Mouse (Mus musculus): ENCODE measurements at regions not wholly inside any gene's neighbourhood (a gene's known extent, or its start where the extent isn't known, plus 50 kb on each side); places are given as distances from the start of the nearest gene placed in this dataset.

DNA sequence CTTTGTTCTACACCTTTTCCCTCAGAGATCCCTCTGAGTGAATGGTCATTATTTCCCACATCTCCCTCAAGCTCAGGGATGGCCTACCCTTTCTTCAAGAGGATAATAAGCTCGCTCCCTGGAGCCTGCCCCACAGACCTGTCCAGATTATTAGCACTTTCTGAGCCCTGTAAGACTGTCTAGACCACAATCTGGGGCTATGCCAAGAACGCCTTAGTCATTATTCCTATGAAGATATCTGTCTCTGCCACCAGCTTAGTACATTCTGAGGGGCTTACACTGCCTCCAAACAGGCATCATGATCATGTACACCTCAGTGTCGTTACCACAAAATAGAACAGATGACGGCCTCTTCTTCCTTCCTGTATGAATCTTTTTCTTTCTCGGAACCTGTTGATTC, 124.9 kb downstream of the Cpeb2 start:
- Histone ChIP-seq H3K36me3 (ENCODE audit: insufficient read depth, low read length) (no peaks in the 10 kb centered on the region), H3K9me3 (ENCODE audit: low read length) (no peaks in the 10 kb centered on the region), H3K27me3 (ENCODE audit: insufficient read depth, low read length) (no peaks in the 10 kb centered on the region), H3K4me3 (ENCODE audit: low read length) (no peak overlapping the region), H3K4me2 (replicated peaks; ENCODE audit: low read depth, low read length) (no peak overlapping the region), H3K27ac (ENCODE audit: low read length) (no peak overlapping the region), H3K4me1 (ENCODE audit: insufficient read depth, low read length) (peaks cover 13% of the 10 kb centered on the region), H3K9ac (replicated peaks; ENCODE audit: low read length) (no peak overlapping the region)
- WGBS: 90% methylated on average over 5 of the region's 5 CpGs
- no peak for ATAC-seq (ENCODE audit: low FRiP score, low TSS enrichment)

DNA sequence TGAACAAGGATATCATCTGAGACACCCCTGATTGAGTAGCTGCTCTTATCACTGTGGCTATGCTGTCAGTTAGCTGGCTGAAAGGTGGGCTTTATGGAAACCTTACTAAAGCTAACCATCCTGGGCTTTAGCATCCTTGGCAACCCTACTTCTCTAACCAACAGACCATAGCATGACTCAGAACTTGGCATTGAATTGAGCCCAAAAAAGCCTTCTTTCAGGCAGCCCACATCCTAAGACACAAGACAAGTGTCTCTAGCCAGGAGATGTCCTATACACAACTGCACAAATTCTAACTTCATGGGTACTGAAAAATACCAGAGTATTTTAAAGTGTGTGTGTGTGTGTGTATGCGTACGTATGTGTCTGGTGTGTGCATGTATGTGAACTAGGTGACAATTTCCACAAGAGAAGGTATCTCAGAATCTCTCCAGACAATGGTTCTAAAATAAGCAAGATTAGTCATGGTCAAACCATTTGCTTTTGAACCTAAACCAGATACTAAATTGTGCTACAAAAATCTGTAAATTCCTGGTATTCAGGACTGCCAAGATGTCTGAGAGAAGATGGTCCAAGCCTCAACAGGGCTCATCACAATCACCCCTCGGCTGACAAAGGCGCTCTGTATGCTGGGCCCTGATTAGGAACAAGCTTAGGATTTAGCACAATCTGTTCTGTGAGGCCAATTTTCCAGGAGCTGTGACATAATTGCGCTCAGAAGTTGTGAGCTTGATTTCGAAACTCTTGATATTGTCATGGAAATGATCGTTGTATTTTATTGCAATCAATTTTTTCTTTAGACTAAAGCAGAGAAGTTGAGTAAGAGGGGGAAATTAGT, 126.2 kb downstream of the Cpeb2 start:
- Histone ChIP-seq H3K36me3 (ENCODE audit: insufficient read depth, low read length) (no peaks in the 10 kb centered on the region), H3K4me1 (ENCODE audit: insufficient read depth, low read length) (peaks cover 7% of the 10 kb centered on the region), H3K4me2 (replicated peaks; ENCODE audit: low read depth, low read length) (no peak overlapping the region), H3K4me3 (ENCODE audit: low read length) (no peak overlapping the region), H3K27ac (ENCODE audit: low read length) (no peak overlapping the region), H3K9me3 (ENCODE audit: low read length) (no peaks in the 10 kb centered on the region), H3K9ac (replicated peaks; ENCODE audit: low read length) (no peak overlapping the region), H3K27me3 (ENCODE audit: insufficient read depth, low read length) (no peaks in the 10 kb centered on the region)
- WGBS: 82% methylated on average over 7 of the region's 7 CpGs
- no peak for ATAC-seq (ENCODE audit: low FRiP score, low TSS enrichment)

GRCm38 (mm10) chr5:43360298-43360697, 127.3 kb downstream of the Cpeb2 start:
- Histone ChIP-seq H3K4me3 (ENCODE audit: low read length) (no peak overlapping the region), H3K9me3 (ENCODE audit: low read length) (no peaks in the 10 kb centered on the region), H3K4me2 (replicated peaks; ENCODE audit: low read depth, low read length) (no peak overlapping the region), H3K9ac (replicated peaks; ENCODE audit: low read length) (no peak overlapping the region), H3K27ac (ENCODE audit: low read length) (no peak overlapping the region), H3K36me3 (ENCODE audit: insufficient read depth, low read length) (no peaks in the 10 kb centered on the region), H3K27me3 (ENCODE audit: insufficient read depth, low read length) (no peaks in the 10 kb centered on the region), H3K4me1 (ENCODE audit: insufficient read depth, low read length) (no peaks in the 10 kb centered on the region; the same call in 1 of the 2 replicates)
- ATAC-seq (ENCODE audit: low FRiP score, low TSS enrichment): no peak
- WGBS: 55% methylated on average over 3 of the region's 3 CpGs

DNA sequence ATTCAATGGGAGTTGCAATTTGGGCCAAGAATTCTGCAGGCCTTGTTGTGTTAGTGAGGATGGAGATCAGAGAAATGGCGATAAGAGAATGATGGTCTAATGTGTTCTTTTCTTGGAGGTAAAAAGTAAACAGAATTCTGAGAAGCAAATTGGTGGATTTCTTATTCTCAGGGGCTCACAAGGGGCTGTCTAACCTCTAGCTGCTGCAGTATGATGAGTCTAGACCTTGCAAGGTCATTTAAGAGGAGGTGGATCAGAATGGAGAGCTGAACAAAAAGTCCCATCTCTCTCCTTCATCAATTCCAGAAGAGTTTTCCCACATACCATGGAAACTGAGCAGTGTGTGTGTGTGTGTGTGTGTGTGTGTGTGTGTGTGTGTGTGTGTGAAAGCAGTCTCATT, 128.1 kb downstream of the Cpeb2 start:
- no peak overlapping the region for H3K4me3 ChIP-seq (ENCODE audit: low read length)
- H3K9ac ChIP-seq (replicated peaks; ENCODE audit: low read length): no peak overlapping the region
- no peak for ATAC-seq (ENCODE audit: low FRiP score, low TSS enrichment)
- no peak overlapping the region for H3K4me2 ChIP-seq (replicated peaks; ENCODE audit: low read depth, low read length)
- H3K36me3 ChIP-seq (ENCODE audit: insufficient read depth, low read length): no peaks in the 10 kb centered on the region
- no peaks in the 10 kb centered on the region for H3K9me3 ChIP-seq (ENCODE audit: low read length)
- no peaks in the 10 kb centered on the region for H3K4me1 ChIP-seq (ENCODE audit: insufficient read depth, low read length)
- 77% methylated on average over 1 of the region's 1 CpGs for WGBS
- H3K27me3 ChIP-seq (ENCODE audit: insufficient read depth, low read length): no peaks in the 10 kb centered on the region
- H3K27ac ChIP-seq (ENCODE audit: low read length): no peak overlapping the region

DNA sequence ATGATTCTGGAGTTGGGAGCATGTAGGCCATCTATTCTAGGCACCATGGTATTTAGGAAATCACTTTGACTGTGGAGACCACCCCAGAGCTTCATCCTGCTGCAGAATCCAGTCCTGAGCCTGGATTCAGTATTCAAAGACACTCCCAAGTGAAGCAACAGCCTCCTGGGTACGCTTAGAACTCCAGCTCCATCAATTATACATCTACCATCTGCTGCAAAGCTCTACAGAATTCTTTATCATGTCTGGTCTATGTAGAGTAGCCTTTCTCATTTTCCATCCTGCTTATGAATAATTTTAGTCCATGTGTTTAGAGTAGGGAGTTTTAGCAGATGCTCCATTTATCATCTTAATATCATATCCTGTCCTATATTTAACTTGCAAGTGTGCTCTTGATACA, 139.4 kb downstream of the Cpeb2 start:
- Histone ChIP-seq H3K4me3 (ENCODE audit: low read length) (no peak overlapping the region), H3K27ac (ENCODE audit: low read length) (no peak overlapping the region), H3K4me1 (ENCODE audit: insufficient read depth, low read length) (no peaks in the 10 kb centered on the region), H3K36me3 (ENCODE audit: insufficient read depth, low read length) (no peaks in the 10 kb centered on the region), H3K9me3 (ENCODE audit: low read length) (no peaks in the 10 kb centered on the region), H3K4me2 (replicated peaks; ENCODE audit: low read depth, low read length) (no peak overlapping the region), H3K27me3 (ENCODE audit: insufficient read depth, low read length) (no peaks in the 10 kb centered on the region), H3K9ac (replicated peaks; ENCODE audit: low read length) (no peak overlapping the region)
- 83% methylated on average over 1 of the region's 1 CpGs for WGBS
- no peak for ATAC-seq (ENCODE audit: low FRiP score, low TSS enrichment)

GRCm38 (mm10) chr5:43384689-43385375, 130.5 kb upstream of the C1qtnf7 start:
- no peaks in the 10 kb centered on the region for H3K4me1 ChIP-seq (ENCODE audit: insufficient read depth, low read length)
- no peaks in the 10 kb centered on the region for H3K9me3 ChIP-seq (ENCODE audit: low read length)
- H3K27ac ChIP-seq (ENCODE audit: low read length): no peak overlapping the region
- no peaks in the 10 kb centered on the region for H3K36me3 ChIP-seq (ENCODE audit: insufficient read depth, low read length)
- H3K27me3 ChIP-seq (ENCODE audit: insufficient read depth, low read length): no peaks in the 10 kb centered on the region
- no peak overlapping the region for H3K9ac ChIP-seq (replicated peaks; ENCODE audit: low read length)
- H3K4me2 ChIP-seq (replicated peaks; ENCODE audit: low read depth, low read length): no peak overlapping the region
- 66% methylated on average over 3 of the region's 3 CpGs for WGBS
- H3K4me3 ChIP-seq (ENCODE audit: low read length): no peak overlapping the region
- no peak for ATAC-seq (ENCODE audit: low FRiP score, low TSS enrichment)

DNA sequence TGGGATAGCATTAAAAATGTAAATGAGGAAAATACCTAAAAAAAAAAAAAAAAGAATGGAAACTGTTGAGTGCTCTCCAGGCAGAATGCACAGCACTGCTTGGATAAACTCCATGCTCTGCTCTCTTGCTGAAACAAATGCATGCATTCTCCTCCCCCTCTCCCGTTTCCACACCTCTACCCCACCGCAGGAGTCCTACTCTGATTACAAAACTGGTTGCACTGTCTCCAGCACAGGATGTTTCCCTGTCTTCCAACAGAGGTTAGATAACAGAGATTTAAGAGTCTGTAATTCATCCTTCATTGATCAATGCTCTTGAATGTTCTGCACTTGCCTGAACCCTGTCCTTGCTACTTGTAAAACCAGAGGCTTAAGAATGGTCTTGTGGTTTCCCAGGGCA, 124.3 kb upstream of the C1qtnf7 start:
- 0 out of 2 replicates have a peak, but pooled peaks have one; percentile 19 for ATAC-seq (ENCODE audit: low FRiP score, low TSS enrichment)
- 20% methylated on average over 2 of the region's 2 CpGs for WGBS
- no peak overlapping the region for H3K9ac ChIP-seq (replicated peaks; ENCODE audit: low read length)
- no peak overlapping the region for H3K4me3 ChIP-seq (ENCODE audit: low read length)
- H3K27ac ChIP-seq (ENCODE audit: low read length): no peak overlapping the region
- no peaks in the 10 kb centered on the region for H3K27me3 ChIP-seq (ENCODE audit: insufficient read depth, low read length)
- no peaks in the 10 kb centered on the region for H3K4me1 ChIP-seq (ENCODE audit: insufficient read depth, low read length)
- H3K9me3 ChIP-seq (ENCODE audit: low read length): no peaks in the 10 kb centered on the region
- no peak overlapping the region for H3K4me2 ChIP-seq (replicated peaks; ENCODE audit: low read depth, low read length)
- no peaks in the 10 kb centered on the region for H3K36me3 ChIP-seq (ENCODE audit: insufficient read depth, low read length)

DNA sequence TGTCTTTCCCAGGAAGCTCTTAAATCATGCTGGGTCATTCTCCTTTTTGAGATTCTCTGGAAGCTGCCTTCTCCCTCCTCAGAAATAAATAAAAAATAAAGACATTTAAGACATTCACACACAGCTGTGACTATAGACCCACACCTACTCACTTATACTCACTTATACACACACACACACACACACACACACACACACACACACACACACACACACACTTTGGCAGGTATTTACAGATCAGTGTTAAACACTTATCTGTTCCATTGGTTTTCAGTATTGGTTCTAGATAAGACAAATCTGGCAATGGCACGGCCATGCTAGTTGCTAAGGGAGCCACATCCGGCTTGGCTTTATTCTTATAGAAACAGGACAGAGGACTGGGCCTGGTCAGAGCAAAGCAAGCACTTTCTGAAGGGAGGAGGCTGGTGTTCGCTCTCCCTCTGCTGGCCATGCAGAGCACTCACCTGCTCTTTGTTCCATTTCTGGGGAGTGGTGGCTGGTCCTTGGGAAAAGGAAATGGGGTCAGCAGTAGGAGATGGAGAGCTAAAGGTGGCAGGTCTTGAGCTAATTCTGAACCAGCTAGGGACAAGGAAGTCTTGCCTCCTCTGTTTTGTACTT, 123.8 kb upstream of the C1qtnf7 start:
- peak; percentile 84 for ATAC-seq (ENCODE audit: low FRiP score, low TSS enrichment)
- WGBS: 10% methylated on average over 3 of the region's 3 CpGs
- Histone ChIP-seq H3K27me3 (ENCODE audit: insufficient read depth, low read length) (no peaks in the 10 kb centered on the region), H3K4me3 (ENCODE audit: low read length) (no peak overlapping the region), H3K27ac (ENCODE audit: low read length) (no peak overlapping the region), H3K4me1 (ENCODE audit: insufficient read depth, low read length) (no peaks in the 10 kb centered on the region), H3K9ac (replicated peaks; ENCODE audit: low read length) (no peak overlapping the region), H3K4me2 (replicated peaks; ENCODE audit: low read depth, low read length) (no peak overlapping the region), H3K9me3 (ENCODE audit: low read length) (no peaks in the 10 kb centered on the region), H3K36me3 (ENCODE audit: insufficient read depth, low read length) (no peaks in the 10 kb centered on the region)

DNA sequence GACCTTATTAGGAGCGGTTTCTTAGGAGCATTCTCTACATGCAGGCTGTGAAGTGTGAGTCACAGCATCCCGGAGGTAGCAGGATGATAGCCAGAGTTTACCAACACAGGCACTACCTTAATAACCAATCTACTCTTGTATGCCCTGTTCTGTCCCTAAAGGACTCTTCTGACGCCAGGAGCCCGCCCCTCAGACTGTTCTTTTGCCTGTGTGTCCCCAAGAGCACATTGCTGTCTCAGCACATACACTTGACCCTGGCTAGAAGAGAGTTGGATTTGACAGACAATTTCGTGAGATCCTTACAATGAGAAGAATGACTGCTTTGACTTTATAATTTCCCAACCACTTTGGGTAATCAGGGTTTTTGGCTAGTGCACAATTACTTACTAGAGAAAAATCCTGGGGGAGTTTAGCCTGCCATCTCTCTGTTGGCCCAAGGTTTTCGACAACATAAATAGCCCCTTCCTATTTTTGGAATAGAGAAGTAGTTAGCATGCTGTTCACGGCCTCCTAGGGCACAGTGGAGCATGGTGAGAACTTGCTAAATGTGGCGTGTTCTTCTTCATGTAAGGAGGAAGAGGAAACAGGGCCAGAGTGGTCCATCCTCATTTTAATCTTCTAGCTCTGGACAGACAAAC, 122.3 kb upstream of the C1qtnf7 start:
- Histone ChIP-seq H3K9me3 (ENCODE audit: low read length) (no peaks in the 10 kb centered on the region), H3K27me3 (ENCODE audit: insufficient read depth, low read length) (no peaks in the 10 kb centered on the region), H3K9ac (replicated peaks; ENCODE audit: low read length) (no peak overlapping the region), H3K4me2 (replicated peaks; ENCODE audit: low read depth, low read length) (no peak overlapping the region), H3K36me3 (ENCODE audit: insufficient read depth, low read length) (no peaks in the 10 kb centered on the region), H3K4me1 (ENCODE audit: insufficient read depth, low read length) (no peaks in the 10 kb centered on the region), H3K27ac (ENCODE audit: low read length) (no peak overlapping the region), H3K4me3 (ENCODE audit: low read length) (no peak overlapping the region)
- 76% methylated on average over 8 of the region's 8 CpGs for WGBS
- no peak for ATAC-seq (ENCODE audit: low FRiP score, low TSS enrichment)
